Mouse (Mus musculus) intestine, embryonic 16.5 days (tissue): ENCODE results near the gene Galnt6. TPM values are rescaled to one million over a fixed set of nuclear protein-coding genes. Genes with fewer than 3 reads are reported as not detected.

Experiments used
- ATAC-seq: fragments of 200-750 bp; cut with Nextera tagmentation; 2 replicates; pipeline ENCODE4 v1.8.0; 2017; ENCODE audit warnings: moderate TSS enrichment, moderate library complexity
- H3K27ac ChIP-seq: fragments of 300-500 bp; sonication (generic); 2 replicates; pipeline ENCODE4 v1.5.1; 2014; ENCODE audit warnings: mild to moderate bottlenecking, low read length
- H3K27me3 ChIP-seq: fragments of 300-500 bp; sonication (generic); replicated peaks from 2 replicates; pipeline ENCODE4 v1.6.1; 2014; ENCODE audit warnings: low read length, control low read depth, mixed read lengths; ENCODE audit not compliant: control insufficient read depth, insufficient read depth
- H3K36me3 ChIP-seq: fragments of 300-500 bp; sonication (generic); 2 replicates; pipeline ENCODE4 v1.6.1; 2014; ENCODE audit warnings: low read length, control low read depth; ENCODE audit not compliant: control insufficient read depth, insufficient read depth
- H3K4me1 ChIP-seq: fragments of 300-500 bp; sonication (generic); 2 replicates; pipeline ENCODE4 v1.6.1; 2014; ENCODE audit warnings: low read length, control low read depth, mixed read lengths; ENCODE audit not compliant: control insufficient read depth, insufficient read depth
- H3K4me2 ChIP-seq: fragments of 300-500 bp; sonication (generic); 2 replicates; pipeline ENCODE4 v1.6.1; 2014; ENCODE audit warnings: low read depth, low read length, control low read depth
- H3K4me3 ChIP-seq: fragments of 300-500 bp; sonication (generic); 2 replicates; pipeline ENCODE4 v1.5.1; 2014; ENCODE audit warnings: mild to moderate bottlenecking, low read length
- H3K9ac ChIP-seq: fragments of 300-500 bp; sonication (generic); 2 replicates; pipeline ENCODE4 v1.6.1; 2014; ENCODE audit warnings: low read depth, low read length
- H3K9me3 ChIP-seq: fragments of 300-500 bp; sonication (generic); 2 replicates; pipeline ENCODE4 v1.6.1; 2016; ENCODE audit warnings: low read length, control low read depth; ENCODE audit not compliant: control insufficient read depth
- WGBS: fragments of 180-500 bp; shearing (Covaris S2); extraction: QIAGEN DNeasy Blood & Tissue Kit; methylation state at CpG from one replicate; pipeline ENCODE4 v1.1.7; 2014; 5-methylcytosine and 5-hydroxymethylcytosine counted together
- polyA plus RNA-seq: library from polyadenylated mRNA; unstranded; fragments of >200 nt; fragmentation: Nextera tagmentation; extraction: Ambion mirVana; gene quantifications from 2 replicates; pipeline ENCODE4 v1.2.1, GENCODE M21; 2015

Galnt6 gene
- polyA plus RNA-seq, 1 experiment from 2014 or later = 7.6 TPM

DNA sequence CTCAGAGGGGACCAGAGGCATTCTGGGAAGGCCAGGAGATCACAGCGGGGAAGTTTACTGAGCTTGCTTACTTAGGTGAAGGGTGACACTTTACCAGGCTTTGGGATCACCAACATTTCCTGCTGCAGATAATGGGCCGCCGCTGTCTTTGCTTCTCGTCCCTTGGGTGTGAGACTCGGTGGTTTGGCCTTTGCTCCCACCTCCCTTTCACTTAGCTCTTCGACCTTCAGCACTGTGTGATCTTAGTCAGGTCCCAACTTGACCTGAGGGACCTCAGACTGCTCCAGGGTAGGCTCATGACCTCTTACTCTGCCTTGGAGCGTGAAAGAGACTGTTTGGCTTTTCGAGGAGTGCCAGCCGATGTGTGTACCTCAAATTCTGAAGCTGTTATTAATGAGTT lies 1.9 kb upstream of the Galnt6 start:
- Histone ChIP-seq H3K36me3 (no peaks in the 10 kb centered on the region), H3K9ac (no peak overlapping the region), H3K27ac (no peak overlapping the region), H3K27me3 (peaks cover 10% of the 10 kb centered on the region), H3K4me1 (peaks cover 13% of the 10 kb centered on the region), H3K9me3 (no peaks in the 10 kb centered on the region), H3K4me3 (no peak overlapping the region), H3K4me2 (no peak overlapping the region)
- ATAC-seq = 0 out of 2 replicates have a peak, but pooled peaks have one; percentile 30
- 41% methylated on average over 9 of the region's 9 CpGs for WGBS

DNA sequence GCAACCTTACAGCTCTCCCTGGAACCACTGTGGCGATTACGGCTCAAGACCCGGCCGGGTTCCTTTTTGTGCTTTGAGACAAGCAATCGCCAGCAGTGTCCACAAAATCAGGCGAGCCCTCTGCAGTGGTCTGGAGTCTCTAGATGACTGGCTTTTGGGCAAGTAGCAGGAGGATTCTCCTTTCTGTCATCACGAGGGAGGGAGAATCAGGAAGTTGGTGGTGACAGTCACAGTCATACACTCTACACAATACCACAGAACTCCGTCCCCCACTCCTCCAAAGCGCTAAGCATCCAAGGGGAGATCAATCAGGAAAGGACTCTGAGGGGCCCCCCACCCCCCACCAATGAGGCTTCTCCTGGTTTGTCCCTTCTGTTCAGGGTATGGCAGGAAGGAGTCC lies 590 bp downstream of the Galnt6 start:
- ATAC-seq = peak; percentile 16; the same call in 1 of the 2 replicates
- H3K9ac ChIP-seq = peak overlapping the region; percentile 50

DNA sequence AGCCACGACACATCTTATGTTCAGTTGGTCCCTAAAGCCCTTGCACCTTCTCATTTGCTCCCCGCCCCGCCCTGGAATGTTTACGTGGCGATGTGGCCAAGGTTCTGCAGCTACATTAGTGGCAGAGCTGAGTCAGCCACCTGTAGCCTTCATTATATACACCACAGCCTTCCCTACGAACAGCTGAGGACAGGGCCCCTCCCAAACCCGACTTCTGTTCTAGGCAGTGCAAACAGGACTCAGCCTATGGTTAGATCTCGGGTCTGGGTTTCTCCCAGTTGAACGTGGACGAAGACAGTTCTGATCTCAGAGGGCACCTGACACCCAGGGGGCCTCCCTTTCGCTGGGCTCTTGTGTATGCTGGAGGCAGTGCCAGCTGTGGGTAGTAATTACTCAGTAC lies 1.3 kb downstream of the Galnt6 start:
- Histone ChIP-seq H3K27me3 (peaks cover 10% of the 10 kb centered on the region), H3K4me3 (no peak overlapping the region), H3K36me3 (no peaks in the 10 kb centered on the region), H3K9me3 (no peaks in the 10 kb centered on the region), H3K27ac (0 out of 2 replicates have a peak overlapping the region, but pooled peaks have one; percentile 29), H3K4me2 (no peak overlapping the region), H3K9ac (peak overlapping the region; percentile 50; the same call in 1 of the 2 replicates), H3K4me1 (peaks cover 13% of the 10 kb centered on the region)
- 65% methylated on average over 11 of the region's 11 CpGs for WGBS
- peak; percentile 75 for ATAC-seq

More for the DNA sequence above, 590 bp downstream of the Galnt6 start:
- Histone ChIP-seq H3K9me3 (no peaks in the 10 kb centered on the region), H3K27me3 (peaks cover 10% of the 10 kb centered on the region), H3K4me1 (peaks cover 13% of the 10 kb centered on the region), H3K4me2 (peak overlapping the region; percentile 46), H3K4me3 (peak overlapping the region; percentile 39), H3K36me3 (no peaks in the 10 kb centered on the region), H3K27ac (no peak overlapping the region)
- WGBS = 42% methylated on average over 9 of the region's 9 CpGs

DNA sequence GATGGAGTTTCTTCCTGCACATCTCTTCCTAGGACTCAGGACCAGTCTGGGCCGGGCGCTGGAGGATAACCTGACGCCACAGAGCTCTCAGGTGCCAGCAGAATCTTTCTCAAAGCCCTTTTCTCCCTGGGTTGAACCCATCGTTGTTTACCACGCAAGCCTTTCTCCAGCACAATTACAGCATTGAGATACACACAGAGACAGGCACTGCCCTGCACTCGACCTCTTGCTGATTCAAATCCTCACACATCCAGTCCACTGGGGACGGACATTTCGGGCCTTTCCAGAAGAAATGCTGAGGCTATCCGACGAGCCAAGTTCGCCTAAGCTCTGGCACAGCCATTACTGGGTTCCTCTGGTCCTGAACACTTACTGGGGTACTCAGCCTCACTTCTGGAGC lies 2.5 kb downstream of the Galnt6 start:
- Histone ChIP-seq H3K27ac (no peak overlapping the region), H3K9me3 (no peaks in the 10 kb centered on the region), H3K4me1 (peaks cover 18% of the 10 kb centered on the region), H3K27me3 (peaks cover 10% of the 10 kb centered on the region), H3K4me2 (no peak overlapping the region), H3K36me3 (no peaks in the 10 kb centered on the region), H3K9ac (no peak overlapping the region), H3K4me3 (no peak overlapping the region)
- WGBS = 81% methylated on average over 11 of the region's 11 CpGs
- no peak for ATAC-seq

DNA sequence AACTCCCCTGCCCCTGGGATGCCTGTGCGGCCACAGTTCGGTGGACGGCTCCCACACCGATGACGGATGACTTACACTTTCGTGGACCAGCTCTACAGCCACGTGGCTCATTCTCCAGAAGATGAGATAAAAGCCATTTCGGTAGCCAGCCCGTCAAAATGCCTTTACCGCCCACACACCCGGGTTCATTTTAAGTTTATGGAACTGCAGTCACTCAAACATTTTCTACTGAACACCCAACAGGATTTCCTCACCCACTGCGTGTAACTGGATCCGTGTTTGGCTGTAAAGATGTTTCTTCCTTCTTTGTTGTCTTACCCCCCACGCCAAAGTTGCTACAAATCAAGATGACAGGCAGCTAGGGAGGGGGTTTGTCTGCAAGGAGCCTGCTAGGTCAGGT lies 5.7 kb downstream of the Galnt6 start:
- Histone ChIP-seq H3K36me3 (no peaks in the 10 kb centered on the region), H3K9me3 (no peaks in the 10 kb centered on the region), H3K4me1 (peaks cover 10% of the 10 kb centered on the region; the same call in 1 of the 2 replicates), H3K9ac (no peak overlapping the region), H3K27me3 (no peaks in the 10 kb centered on the region; the same call in 1 of the 2 replicates), H3K4me3 (no peak overlapping the region), H3K27ac (no peak overlapping the region), H3K4me2 (no peak overlapping the region)
- 64% methylated on average over 14 of the region's 14 CpGs for WGBS
- ATAC-seq = no peak

DNA sequence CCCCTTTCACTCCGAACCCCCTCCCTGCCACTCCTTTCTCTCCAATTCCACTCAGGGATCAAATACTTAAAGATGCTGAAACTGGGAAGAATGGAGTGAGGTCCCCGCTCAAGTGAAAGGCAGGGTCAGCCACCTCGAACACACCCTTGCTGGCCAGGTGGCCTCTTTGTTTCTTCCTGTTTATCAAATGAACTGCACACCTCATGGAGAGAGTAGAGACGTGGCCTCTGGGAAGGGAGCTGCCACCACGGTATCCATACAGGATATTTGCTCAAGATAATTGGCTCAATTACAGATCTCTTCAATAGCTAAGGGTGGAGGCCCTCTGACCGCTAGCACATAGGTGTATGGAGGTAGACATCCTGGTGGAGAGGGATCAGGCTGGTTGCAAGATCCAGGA lies 6.6 kb downstream of the Galnt6 start:
- Histone ChIP-seq H3K36me3 (no peaks in the 10 kb centered on the region), H3K9me3 (no peaks in the 10 kb centered on the region)

DNA sequence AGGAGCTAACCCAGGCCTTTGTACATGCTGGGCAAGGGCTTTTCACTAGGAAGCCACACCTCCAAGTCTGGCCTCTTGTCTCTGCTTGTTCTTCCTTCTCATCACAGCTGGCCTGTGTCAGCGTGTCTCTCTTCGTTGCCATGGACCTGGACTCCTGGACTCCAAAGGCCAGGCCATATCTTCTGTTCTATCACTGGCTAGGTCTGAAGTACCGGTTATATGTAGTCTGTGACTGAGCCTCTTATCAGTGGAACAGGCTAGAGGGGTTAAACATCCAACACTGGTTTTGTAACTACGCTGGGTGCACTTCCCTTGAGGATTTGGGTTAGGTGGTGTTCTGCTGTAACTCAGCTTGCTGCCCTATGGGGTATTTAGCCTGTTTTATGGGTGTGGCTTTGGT lies 7.2 kb downstream of the Galnt6 start:
- Histone ChIP-seq H3K9me3 (no peaks in the 10 kb centered on the region), H3K4me2 (peak overlapping the region; percentile 23; the same call in 1 of the 2 replicates), H3K36me3 (no peaks in the 10 kb centered on the region), H3K9ac (no peak overlapping the region), H3K27ac (peak overlapping the region; percentile 71), H3K4me3 (no peak overlapping the region), H3K27me3 (no peaks in the 10 kb centered on the region), H3K4me1 (0 out of 2 replicates have a peak, but pooled peaks cover 8% of the 10 kb centered on the region)
- ATAC-seq = peak; percentile 98
- WGBS = 38% methylated on average over 4 of the region's 4 CpGs

More for the DNA sequence above, 6.6 kb downstream of the Galnt6 start:
- H3K9ac ChIP-seq = no peak overlapping the region
- no peak overlapping the region for H3K4me3 ChIP-seq
- WGBS = 58% methylated on average over 6 of the region's 6 CpGs
- no peaks in the 10 kb centered on the region for H3K27me3 ChIP-seq
- peak; percentile 62 for ATAC-seq
- H3K4me1 ChIP-seq = 0 out of 2 replicates have a peak, but pooled peaks cover 8% of the 10 kb centered on the region
- H3K27ac ChIP-seq = peak overlapping the region; percentile 71
- H3K4me2 ChIP-seq = peak overlapping the region; percentile 23; the same call in 1 of the 2 replicates

DNA sequence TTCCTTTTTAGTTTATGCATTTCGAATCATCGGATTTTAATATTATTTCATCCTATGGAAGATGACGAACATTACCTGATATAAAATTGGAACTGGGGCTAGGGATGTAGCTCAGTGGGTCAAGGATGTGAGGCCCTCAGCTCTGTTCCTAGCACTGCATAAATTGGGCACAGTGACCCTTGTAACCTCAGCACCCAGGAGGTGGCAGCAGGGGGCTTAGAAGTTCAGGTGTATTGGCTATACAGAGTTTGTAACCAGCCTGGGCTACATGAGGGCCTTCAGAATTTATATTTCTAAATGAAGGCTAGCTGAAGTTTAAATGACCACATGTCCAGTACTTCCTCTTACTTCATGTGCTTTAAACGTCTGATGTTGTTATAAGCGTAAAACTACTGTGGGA lies 7.7 kb downstream of the Galnt6 start:
- no peaks in the 10 kb centered on the region for H3K9me3 ChIP-seq
- no peak overlapping the region for H3K4me3 ChIP-seq
- H3K9ac ChIP-seq = no peak overlapping the region
- no peaks in the 10 kb centered on the region for H3K27me3 ChIP-seq
- no peaks in the 10 kb centered on the region for H3K36me3 ChIP-seq
- no peak for ATAC-seq
- 84% methylated on average over 5 of the region's 5 CpGs for WGBS
- H3K4me1 ChIP-seq = 0 out of 2 replicates have a peak, but pooled peaks cover 8% of the 10 kb centered on the region
- no peak overlapping the region for H3K4me2 ChIP-seq
- H3K27ac ChIP-seq = peak overlapping the region; percentile 3; the same call in 1 of the 2 replicates

DNA sequence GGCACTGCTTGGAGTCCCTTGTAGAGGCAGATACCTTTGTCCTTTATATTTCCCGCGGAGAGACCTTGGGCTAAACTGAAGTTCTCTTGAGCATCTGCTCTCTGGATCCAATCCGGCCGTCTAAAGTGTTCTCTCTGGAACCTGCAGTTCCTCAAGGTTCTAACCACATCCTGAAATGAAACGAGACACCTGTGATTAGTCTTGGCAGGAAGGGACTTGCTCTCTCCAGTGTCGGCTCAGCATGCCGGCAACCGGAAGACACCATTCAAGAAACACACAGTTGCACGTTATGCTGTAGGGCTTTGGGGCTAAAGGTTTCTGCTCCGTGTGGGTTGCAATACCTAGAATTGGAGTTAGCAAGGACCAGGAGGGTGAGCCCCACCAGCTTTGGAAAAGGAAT lies 9.1 kb downstream of the Galnt6 start:
- H3K27me3 ChIP-seq = no peaks in the 10 kb centered on the region
- no peak overlapping the region for H3K27ac ChIP-seq
- no peak for ATAC-seq
- H3K9me3 ChIP-seq = no peaks in the 10 kb centered on the region
- WGBS = 75% methylated on average over 10 of the region's 10 CpGs
- no peaks in the 10 kb centered on the region for H3K36me3 ChIP-seq
- no peak overlapping the region for H3K4me2 ChIP-seq
- no peak overlapping the region for H3K4me3 ChIP-seq
- H3K9ac ChIP-seq = no peak overlapping the region
- 0 out of 2 replicates have a peak, but pooled peaks cover 8% of the 10 kb centered on the region for H3K4me1 ChIP-seq

DNA sequence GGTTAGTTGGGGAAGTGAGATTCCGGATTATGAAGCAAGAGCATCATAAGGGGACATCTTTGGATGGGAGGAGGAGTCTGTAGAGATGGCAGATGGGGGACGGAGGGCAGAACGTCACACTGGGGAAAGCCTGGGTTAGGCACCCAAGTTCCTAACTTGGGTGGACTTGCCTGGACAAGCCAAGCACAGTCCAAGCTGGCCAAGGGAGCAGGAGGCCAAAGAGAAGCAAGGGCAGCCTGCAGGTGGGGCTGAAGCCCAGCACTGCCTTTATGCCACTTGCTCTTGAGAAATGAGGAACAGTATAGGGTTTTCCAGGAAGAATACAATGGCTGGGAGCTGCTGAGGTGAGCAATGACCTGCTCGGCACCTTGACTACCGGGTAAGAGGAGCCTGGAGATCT lies 10.0 kb downstream of the Galnt6 start:
- Histone ChIP-seq H3K27ac (no peak overlapping the region), H3K36me3 (no peaks in the 10 kb centered on the region)
- WGBS = 90% methylated on average over 5 of the region's 5 CpGs

More for the DNA sequence above, 10.0 kb downstream of the Galnt6 start:
- Histone ChIP-seq H3K4me2 (no peak overlapping the region), H3K4me3 (no peak overlapping the region), H3K27me3 (no peaks in the 10 kb centered on the region), H3K9ac (no peak overlapping the region), H3K9me3 (no peaks in the 10 kb centered on the region), H3K4me1 (0 out of 2 replicates have a peak, but pooled peaks cover 8% of the 10 kb centered on the region)
- ATAC-seq = no peak
